18 mouse cellular contexts compared by ENCODE assay signal in the genomic region with DNA sequence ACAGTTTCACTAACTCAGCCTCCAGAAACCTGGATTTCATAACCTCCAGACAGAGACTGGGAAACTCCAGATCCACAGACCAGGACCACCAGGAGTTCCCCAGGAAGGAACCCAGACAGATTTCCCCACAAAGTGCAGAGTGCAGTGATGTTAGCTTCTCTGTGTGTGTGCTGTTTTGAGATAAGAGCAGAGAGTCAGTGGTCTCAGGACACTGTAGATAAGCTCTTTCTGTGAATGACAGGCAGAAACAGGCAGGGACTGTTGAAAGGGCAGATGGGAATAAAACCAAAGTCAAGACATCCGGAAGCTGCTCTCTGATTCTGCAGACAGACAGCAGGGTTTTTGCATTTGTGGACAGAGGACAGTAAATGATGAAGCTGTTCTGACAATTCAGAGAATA. TPM values are rescaled to one million over a fixed set of nuclear protein-coding genes. Genes with fewer than 3 reads are reported as not detected.
"Had no signal": no experiment of that assay in that cellular context is flagged by ENCODE, and none has a peak within 500 bp of the region (broad histone marks: within the 10 kb centered on the region; RNA-seq: fewer than 3 reads in every experiment).

No protein-coding gene starts in this region.

- H3K9me3 ChIP-seq: intestine, embryonic 15.5 days; liver, embryonic 13.5 days; lung, embryonic 15.5 days; midbrain, embryonic 15.5 days; neural tube, embryonic 12.5 days; neural tube, embryonic 15.5 days had no signal

- H3K4me3 ChIP-seq: intestine, embryonic 15.5 days; left cerebral cortex, adult 2 months; liver, embryonic 13.5 days; lung, embryonic 15.5 days; midbrain, embryonic 12.5 days; midbrain, embryonic 15.5 days; neural tube, embryonic 12.5 days; neural tube, embryonic 15.5 days had no signal

- H3K4me2 ChIP-seq: intestine, embryonic 15.5 days; liver, embryonic 13.5 days; lung, embryonic 15.5 days; midbrain, embryonic 12.5 days; midbrain, embryonic 15.5 days; neural tube, embryonic 12.5 days; neural tube, embryonic 15.5 days had no signal

- H3K27ac ChIP-seq: intestine, embryonic 15.5 days; left cerebral cortex, adult 2 months; liver, embryonic 13.5 days; lung, embryonic 15.5 days; midbrain, embryonic 12.5 days; midbrain, embryonic 15.5 days; neural tube, embryonic 12.5 days; neural tube, embryonic 15.5 days had no signal

- H3K36me3 ChIP-seq: intestine, embryonic 15.5 days; liver, embryonic 13.5 days; lung, embryonic 15.5 days; midbrain, embryonic 12.5 days; midbrain, embryonic 15.5 days; neural tube, embryonic 12.5 days; neural tube, embryonic 15.5 days had no signal

- H3K9ac ChIP-seq: intestine, embryonic 15.5 days; liver, embryonic 13.5 days; lung, embryonic 15.5 days; midbrain, embryonic 12.5 days; midbrain, embryonic 15.5 days; neural tube, embryonic 12.5 days; neural tube, embryonic 15.5 days had no signal

- H3K27me3 ChIP-seq: intestine, embryonic 15.5 days; liver, embryonic 13.5 days; lung, embryonic 15.5 days; midbrain, embryonic 12.5 days; midbrain, embryonic 15.5 days; neural tube, embryonic 12.5 days; neural tube, embryonic 15.5 days had no signal

- DNase-seq: kidney, adult 11 months; kidney, adult 8-10 months; kidney, postnatal 14 days; layer of hippocampus, postnatal 36 days; liver, embryonic 13.5 days; lung, adult 18-20 months; lung, postnatal 10 days; lung, postnatal 36 days; retina, postnatal 1 day; thymus, adult 18-20 months; thymus, postnatal 36 days had no signal

- ATAC-seq: intestine, embryonic 15.5 days; midbrain, embryonic 15.5 days had no signal

- H3K4me1 ChIP-seq: intestine, embryonic 15.5 days; liver, embryonic 13.5 days; lung, embryonic 15.5 days; midbrain, embryonic 12.5 days; midbrain, embryonic 15.5 days; neural tube, embryonic 12.5 days; neural tube, embryonic 15.5 days had no signal

RNA-seq across cellular contexts. Expression of gene Ap1s3, which starts 15.5 kb away (rescaled TPM):
- polyA plus RNA-seq: neural tube, embryonic 12.5 days had no signal
